Mouse (Mus musculus) C2C12 (cell line): Measurements from ENCODE around the gene Lepr. TPM values are rescaled to one million over a fixed set of nuclear protein-coding genes. Genes with fewer than 3 reads are reported as not detected.
"Not testable (repeated sequence)": the region's sequence is repeated elsewhere in the genome, so short reads cannot be mapped to it uniquely, and the experiment has no call there.

Experiments used
- H3K27me3 ChIP-seq: one replicate; pipeline ENCODE4 v1.6.1; 2011; ENCODE audit not compliant: control insufficient read depth, insufficient read depth, insufficient read length
- H3K36me3 ChIP-seq: one replicate; pipeline ENCODE4 v1.6.1; 2011; ENCODE audit not compliant: control insufficient read depth, insufficient read depth
- H3K4me3 ChIP-seq: one replicate; pipeline ENCODE4 v1.5.1; 2011; ENCODE audit warnings: mild to moderate bottlenecking, control low read depth; ENCODE audit not compliant: poor library complexity, insufficient read depth, severe bottlenecking
- H3K79me2 ChIP-seq: one replicate; pipeline ENCODE4 v1.6.1; 2011; ENCODE audit not compliant: control insufficient read depth, insufficient read depth
- H3K79me3 ChIP-seq: one replicate; pipeline ENCODE4 v1.6.1; 2011; ENCODE audit warnings: low read depth, control low read depth
- H3ac ChIP-seq: one replicate; pipeline ENCODE3; 2011; ENCODE audit warnings: low read depth; ENCODE audit not compliant: control insufficient read depth, insufficient read length
- CEBPB ChIP-seq: IDR thresholded peaks from one replicate; pipeline ENCODE4 v1.6.1; 2011; ENCODE audit warnings: low read depth, mild to moderate bottlenecking, control low read depth, moderate library complexity
- CTCF ChIP-seq: IDR thresholded peaks from one replicate; pipeline ENCODE4 v1.5.1; 2011; ENCODE audit not compliant: control insufficient read depth, insufficient read depth, insufficient read length
- FOSL1 ChIP-seq: IDR thresholded peaks from one replicate; pipeline ENCODE4 v1.8.0; 2011; ENCODE audit warnings: mild to moderate bottlenecking, low read length; ENCODE audit not compliant: poor library complexity, insufficient read depth, severe bottlenecking
- MAX ChIP-seq: IDR thresholded peaks from one replicate; pipeline ENCODE4 v1.6.1; 2011; ENCODE audit warnings: mild to moderate bottlenecking, control low read depth
- MYOD1 ChIP-seq: IDR thresholded peaks from one replicate; pipeline ENCODE4 v1.6.1; 2011; ENCODE audit warnings: low read depth; ENCODE audit not compliant: control insufficient read depth, insufficient read length
- MYOG ChIP-seq: IDR thresholded peaks from one replicate; pipeline ENCODE4 v1.6.1; 2011; ENCODE audit not compliant: control insufficient read depth, insufficient read length; ENCODE audit errors: extremely low read depth
- USF1 ChIP-seq: IDR thresholded peaks from one replicate; pipeline ENCODE4 v1.6.1; 2011; ENCODE audit warnings: low read depth, mild to moderate bottlenecking, control low read depth, moderate library complexity
- polyA plus RNA-seq: library from polyadenylated mRNA; unstranded; fragments of >200 nt; fragmentation: generic; extraction: Trizol; gene quantifications from one replicate; pipeline ENCODE4 v1.2.1, GENCODE M21; 2012; ENCODE audit warnings: missing spikeins

Lepr gene
- polyA plus RNA-seq, 1 experiment: 0.15 TPM

- H3ac ChIP-seq: no peak overlapping the region
- no peaks in the 10 kb centered on the region for H3K79me2 ChIP-seq
- H3K4me3 ChIP-seq: no peak overlapping the region
- H3K36me3 ChIP-seq: no peaks in the 10 kb centered on the region
- H3K79me3 ChIP-seq: no peaks in the 10 kb centered on the region
- TF ChIP-seq FOSL1 (no peak), MYOD1 (no peak), MYOG (no peak), CTCF (no peak), USF1 (no peak), MAX (no peak), CEBPB (no peak)
- no peaks in the 10 kb centered on the region for H3K27me3 ChIP-seq
Observed at GRCm38 (mm10) chr4:101718991-101719580, 1.9 kb downstream of the Lepr start.

- H3ac ChIP-seq: no peak overlapping the region
Observed at GRCm38 (mm10) chr4:101721705-101722104, 4.5 kb downstream of the Lepr start.

GRCm38 (mm10) chr4:101741973-101742372 lies 24.8 kb downstream of the Lepr start:
- Histone ChIP-seq H3K4me3 (no peak overlapping the region), H3K79me2 (no peaks in the 10 kb centered on the region), H3K36me3 (no peaks in the 10 kb centered on the region), H3ac (no peak overlapping the region), H3K27me3 (no peaks in the 10 kb centered on the region), H3K79me3 (no peaks in the 10 kb centered on the region)
- TF ChIP-seq MAX (no peak), MYOD1 (no peak), FOSL1 (no peak)

More at GRCm38 (mm10) chr4:101721705-101722104, 4.5 kb downstream of the Lepr start:
- Histone ChIP-seq H3K4me3 (no peak overlapping the region), H3K79me3 (no peaks in the 10 kb centered on the region), H3K79me2 (no peaks in the 10 kb centered on the region), H3K27me3 (no peaks in the 10 kb centered on the region), H3K36me3 (no peaks in the 10 kb centered on the region)
- TF ChIP-seq MYOG (no peak), FOSL1 (no peak), CTCF (no peak), MAX (no peak), MYOD1 (no peak), USF1 (no peak), CEBPB (no peak)

DNA sequence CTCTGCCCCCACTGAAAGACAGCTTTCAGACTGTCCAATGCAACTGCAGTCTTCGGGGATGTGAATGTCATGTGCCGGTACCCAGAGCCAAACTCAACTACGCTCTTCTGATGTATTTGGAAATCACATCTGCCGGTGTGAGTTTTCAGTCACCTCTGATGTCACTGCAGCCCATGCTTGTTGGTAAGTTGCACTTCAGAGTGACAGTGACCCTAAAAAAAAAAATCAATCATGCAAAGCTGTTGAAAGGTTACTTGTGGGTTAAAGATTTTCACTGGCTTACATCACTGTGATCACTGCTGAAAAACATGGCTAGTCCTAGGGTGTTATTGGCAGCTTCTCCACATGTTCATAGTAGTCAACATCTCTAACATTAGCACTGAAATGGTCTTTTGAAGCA lies 28.3 kb downstream of the Lepr start:
- no peaks in the 10 kb centered on the region for H3K79me3 ChIP-seq
- no peak overlapping the region for H3K4me3 ChIP-seq
- no peaks in the 10 kb centered on the region for H3K79me2 ChIP-seq
- no peak for TF ChIP-seq MYOG
- no peak for TF ChIP-seq FOSL1
- no peak for TF ChIP-seq CTCF
- TF ChIP-seq MAX: no peak
- TF ChIP-seq CEBPB: no peak
- no peak for TF ChIP-seq MYOD1
- no peak for TF ChIP-seq USF1
- H3ac ChIP-seq: no peak overlapping the region
- no peaks in the 10 kb centered on the region for H3K27me3 ChIP-seq
- H3K36me3 ChIP-seq: no peaks in the 10 kb centered on the region

DNA sequence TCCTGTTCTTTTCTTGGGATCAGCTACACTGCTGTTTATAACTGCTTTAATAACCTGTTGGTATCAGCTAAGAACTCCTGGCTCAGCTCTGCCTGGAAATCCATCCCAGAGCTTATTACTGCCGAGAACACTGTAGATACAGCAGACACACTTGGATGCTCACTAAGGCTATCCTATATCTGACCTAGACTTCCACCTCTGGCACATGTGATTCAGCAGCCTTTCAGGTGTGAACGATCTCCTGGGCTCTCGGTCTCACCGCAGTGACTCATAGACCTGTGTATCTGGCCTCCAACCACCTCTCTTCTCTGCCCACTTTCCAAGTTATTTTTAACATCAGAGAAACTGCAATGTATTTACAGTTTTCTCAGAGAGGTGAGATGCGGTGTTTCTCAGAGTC lies 43.3 kb downstream of the Lepr start:
- Histone ChIP-seq H3ac (no peak overlapping the region), H3K79me3 (no peaks in the 10 kb centered on the region), H3K79me2 (no peaks in the 10 kb centered on the region), H3K36me3 (no peaks in the 10 kb centered on the region), H3K27me3 (no peaks in the 10 kb centered on the region), H3K4me3 (no peak overlapping the region)
- no peak for TF ChIP-seq FOSL1
- no peak for TF ChIP-seq CTCF
- TF ChIP-seq MYOD1: no peak
- TF ChIP-seq MYOG: no peak
- no peak for TF ChIP-seq USF1
- TF ChIP-seq CEBPB: no peak
- TF ChIP-seq MAX: no peak

DNA sequence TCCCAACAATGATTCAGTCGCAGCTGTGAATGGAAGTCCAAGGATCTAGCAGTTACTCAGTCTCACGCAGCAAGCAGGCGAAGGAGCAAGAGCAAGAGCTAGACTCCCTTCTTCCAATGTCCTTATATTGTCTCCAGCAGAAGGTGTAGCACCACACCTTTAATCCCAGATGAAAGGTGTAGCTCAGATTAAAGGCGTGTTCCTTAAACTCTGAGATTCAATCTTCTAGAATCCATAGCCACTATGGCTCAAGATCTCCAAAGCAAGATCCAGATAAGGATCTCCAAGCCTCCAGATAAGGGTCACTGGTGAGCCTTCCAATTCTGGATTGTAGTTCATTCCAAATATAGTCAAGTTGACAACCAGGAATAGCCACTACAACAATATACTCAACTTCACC lies 126.7 kb downstream of the Lepr start, which contains the start of gene B020004J07Rik:
TSS of gene B020004J07Rik (minus strand) at position 101 of the 400 bp plus-strand sequence.
- not testable (repeated sequence) for H3ac ChIP-seq, H3K4me3 ChIP-seq, H3K79me3 ChIP-seq, H3K79me2 ChIP-seq, H3K27me3 ChIP-seq, H3K36me3 ChIP-seq
